ENCODE assay signal across 10 mouse cellular contexts in the genomic region with DNA sequence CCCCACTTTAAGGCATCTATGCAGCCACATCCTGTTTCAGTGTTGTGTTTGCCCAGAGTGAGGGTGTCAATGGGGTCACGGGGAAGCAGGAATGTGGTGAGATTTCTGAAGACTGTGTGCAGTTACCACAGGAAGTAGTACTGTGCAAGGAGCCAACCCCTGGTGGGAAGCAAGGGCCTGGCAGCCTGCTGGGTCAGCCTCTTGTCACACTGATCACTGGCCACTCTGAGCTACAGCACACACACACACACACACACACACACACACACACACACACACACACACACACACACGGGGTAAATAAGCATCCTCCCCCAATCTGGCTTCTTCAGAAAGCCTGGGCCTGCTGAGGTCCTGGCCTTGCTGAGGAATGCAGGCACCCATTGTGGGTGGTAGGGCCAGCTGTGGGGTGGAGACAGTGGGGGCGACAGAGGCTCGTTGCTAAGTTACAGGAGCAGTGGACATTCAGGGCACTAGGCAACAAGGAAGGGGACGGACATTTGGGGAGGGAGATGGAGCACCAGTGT. TPM values are rescaled to one million over a fixed set of nuclear protein-coding genes. Genes with fewer than 3 reads are reported as not detected.
A peak's percentile ranks its signal among the peaks of the same experiment; 100 is the strongest.
DNase-seq lines count a peak whose midpoint lies in the region; ATAC-seq lines count a peak whose summit lies in the region.
"Had no signal": no experiment of that assay in that cellular context is flagged by ENCODE, and none has a peak within 500 bp of the region (broad histone marks: within the 10 kb centered on the region; RNA-seq: fewer than 3 reads in every experiment).

No protein-coding gene starts in this region.

- DNase-seq in cerebellum, adult 9-11 months: peak; percentile 58
- no peak for DNase-seq in cerebellum, adult 11 months
- peak; percentile 85 for DNase-seq in 416B (ENCODE audit: low read depth)
- DNase-seq in fibroblast of lung, adult 2 months (ENCODE audit: low read depth): peak; percentile 92
- DNase-seq in kidney, postnatal 4 days: peak; percentile 52 to 71
- DNase-seq in thymus, postnatal 36 days: peak; percentile 50 to 69

- H3K36me3 ChIP-seq in midbrain, embryonic 12.5 days: no peaks in the 10 kb centered on the region

- H3K27ac ChIP-seq in midbrain, embryonic 12.5 days (replicated peaks): peak overlapping the region; percentile 99

- H3K27me3 ChIP-seq in midbrain, embryonic 12.5 days: no peaks in the 10 kb centered on the region
- H3K27me3 ChIP-seq: CH12.LX had no signal

- no peak for ATAC-seq in midbrain, embryonic 12.5 days (ENCODE audit: low FRiP score, low read depth)
- no peak for ATAC-seq in erythroblast, adult 5-6 weeks (replicated peaks; ENCODE audit: low FRiP score, poor library complexity, severe bottlenecking)

- H3K4me2 ChIP-seq in midbrain, embryonic 12.5 days (replicated peaks): 0 out of 2 replicates have a peak overlapping the region, but pooled peaks have one; percentile 21

- 4% methylated on average over 5 of the region's 5 CpGs for WGBS in midbrain, embryonic 12.5 days

- H3K4me3 ChIP-seq in midbrain, embryonic 12.5 days: no peak overlapping the region
- H3K4me3 ChIP-seq: erythroblast, embryonic 14.5 days had no signal

- peaks cover 86% of the 10 kb centered on the region for H3K4me1 ChIP-seq in midbrain, embryonic 12.5 days

- H3K9ac ChIP-seq in midbrain, embryonic 12.5 days (replicated peaks): 0 out of 2 replicates have a peak overlapping the region, but pooled peaks have one; percentile 24

- no peaks in the 10 kb centered on the region for H3K9me3 ChIP-seq in midbrain, embryonic 12.5 days

RNA-seq across cellular contexts. Expression of a gene that starts 13.5 kb away (rescaled TPM):
- polyA plus RNA-seq in midbrain, embryonic 12.5 days (2016; fragmentation: Nextera tagmentation; extraction: Ambion mirVana): 11.8 and 13.2 TPM in 2 replicates
- 3.1 and 5.6 TPM in 2 replicates for total RNA-seq in erythroblast, adult 5-6 weeks (2015; ENCODE audit: low replicate concordance)
- 0.84 and 3.7 TPM in 2 replicates for total RNA-seq in erythroblast, adult 5-6 weeks (2017; ENCODE audit: low replicate concordance)

RNA-seq across cellular contexts. Expression of a gene that starts 19.3 kb away (rescaled TPM):
- 2,376 and 2,635 TPM in 2 replicates for polyA plus RNA-seq in midbrain, embryonic 12.5 days (2016; fragmentation: Nextera tagmentation; extraction: Ambion mirVana)
- total RNA-seq in erythroblast, adult 5-6 weeks (2015; ENCODE audit: low replicate concordance): 6.9 and 9.4 TPM in 2 replicates
- total RNA-seq in erythroblast, adult 5-6 weeks (2017; ENCODE audit: low replicate concordance): 3.2 and 8.5 TPM in 2 replicates

RNA-seq across cellular contexts. Expression of a gene that starts 21.6 kb away (rescaled TPM):
- polyA plus RNA-seq in midbrain, embryonic 12.5 days (2016; fragmentation: Nextera tagmentation; extraction: Ambion mirVana): 62.0 and 64.0 TPM in 2 replicates
- total RNA-seq in erythroblast, adult 5-6 weeks (2015; ENCODE audit: low replicate concordance): 5.4 and 6.1 TPM in 2 replicates
- total RNA-seq in erythroblast, adult 5-6 weeks (2017; ENCODE audit: low replicate concordance): 5.8 and 7.2 TPM in 2 replicates

RNA-seq across cellular contexts. Expression of a gene that starts 21.7 kb away (rescaled TPM):
- polyA plus RNA-seq in midbrain, embryonic 12.5 days (2016; fragmentation: Nextera tagmentation; extraction: Ambion mirVana): 52.3 and 57.8 TPM in 2 replicates
- total RNA-seq in erythroblast, adult 5-6 weeks (2015; ENCODE audit: low replicate concordance): 10.6 and 13.4 TPM in 2 replicates
- 5.8 and 11.0 TPM in 2 replicates for total RNA-seq in erythroblast, adult 5-6 weeks (2017; ENCODE audit: low replicate concordance)
